Mouse (Mus musculus) cortical plate, adult 2 months (tissue): ENCODE measurements around the gene 1700028P14Rik.

Source experiments
- CTCF ChIP-seq: fragments of 200-500 bp; IDR thresholded peaks from 2 replicates; pipeline ENCODE4 v1.5.1; 2011; ENCODE audit warnings: mild to moderate bottlenecking, control low read depth, low read length; ENCODE audit not compliant: insufficient read depth; ENCODE audit errors: extremely low read depth
- POLR2A ChIP-seq: fragments of 200-500 bp; IDR thresholded peaks from 2 replicates; pipeline ENCODE4 v1.6.1; 2011; ENCODE audit warnings: mild to moderate bottlenecking, low read length, control low read depth; ENCODE audit not compliant: insufficient read depth; ENCODE audit errors: extremely low read depth

- TF ChIP-seq POLR2A = no peak
- TF ChIP-seq CTCF = no peak
Measured at GRCm38 (mm10) chr19:23607951-23608350, 44.7 kb downstream of the 1700028P14Rik start.
